Mouse (Mus musculus) urinary bladder, adult 2 months (tissue): ENCODE measurements around the gene Gabrd. TPM values are rescaled to one million over a fixed set of nuclear protein-coding genes. Genes with fewer than 3 reads are reported as not detected.
"Not testable (repeated sequence)": the region's sequence is repeated elsewhere in the genome, so short reads cannot be mapped to it uniquely, and the experiment has no call there.

Source experiments
- DNase-seq: peaks from one replicate; pipeline ENCODE4 v3.0.0; 2022; ENCODE audit warnings: low spot score
- polyA plus RNA-seq: library from polyadenylated mRNA; depleted of rRNA; stranded (reverse); fragments of >200 nt; gene quantifications from 2 replicates; pipeline ENCODE4 v1.2.3, GENCODE M21; 2012; rRNA removed

The Gabrd gene
- polyA plus RNA-seq: 0.53 and 0.74 TPM in 2 replicates

DNA sequence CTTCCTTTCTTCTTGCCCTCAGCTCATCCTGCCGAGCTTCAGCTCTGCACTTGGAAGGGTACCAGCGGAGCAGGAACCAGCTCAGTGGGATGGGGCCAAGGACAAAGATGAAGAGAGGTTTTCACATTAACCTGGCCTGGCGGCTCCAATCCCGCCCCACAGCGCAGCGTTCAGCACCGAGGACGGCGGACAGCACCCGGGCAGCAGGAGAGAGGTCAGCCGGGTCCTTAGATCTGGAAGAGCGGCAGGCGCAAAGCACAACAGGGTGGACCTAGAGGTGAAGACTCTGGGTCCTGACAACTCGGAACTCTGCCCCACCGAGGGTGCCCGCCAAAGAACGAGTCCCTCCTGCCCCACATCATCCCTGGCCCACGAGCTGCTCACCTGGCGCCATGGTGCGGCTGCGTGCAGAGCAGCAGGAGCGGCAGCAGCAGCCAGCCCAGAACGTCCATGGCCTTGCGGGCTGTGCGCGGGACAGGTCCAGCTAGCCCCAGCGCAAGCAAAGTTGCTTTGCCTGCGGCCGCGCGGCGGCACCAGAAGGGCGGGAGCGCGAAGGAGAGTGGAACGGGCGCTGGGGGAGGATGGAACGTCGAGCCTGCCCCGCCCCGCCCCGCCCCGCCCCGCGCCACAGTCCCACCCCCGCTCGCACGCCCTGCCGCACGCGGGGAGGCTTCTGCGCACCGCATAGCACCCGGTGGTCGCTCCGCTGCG, at the start of gene Gabrd:
TSS of gene Gabrd (minus strand) at position 602 of the 711 bp plus-strand sequence.
- DNase-seq: peak; percentile 32

DNA sequence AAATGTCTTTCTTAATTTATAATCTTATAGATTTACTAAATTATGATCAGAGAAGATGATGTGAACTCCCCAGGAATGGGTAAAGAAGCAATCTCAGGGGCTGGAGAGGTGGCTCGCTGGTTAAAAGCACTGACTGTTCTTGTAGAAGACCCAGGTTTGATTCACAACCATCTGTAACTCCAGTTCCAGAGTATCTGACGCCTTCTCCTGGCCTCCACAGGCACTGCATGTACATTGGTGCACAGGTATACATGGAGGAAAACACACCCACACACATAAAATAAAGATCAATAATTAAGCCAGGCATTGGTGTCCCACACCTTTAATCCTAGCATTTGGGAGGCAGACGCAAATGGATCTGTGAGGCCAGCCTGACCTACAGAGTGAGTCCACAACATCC, 44.9 kb upstream of the Gabrd start:
- no peak for DNase-seq

DNA sequence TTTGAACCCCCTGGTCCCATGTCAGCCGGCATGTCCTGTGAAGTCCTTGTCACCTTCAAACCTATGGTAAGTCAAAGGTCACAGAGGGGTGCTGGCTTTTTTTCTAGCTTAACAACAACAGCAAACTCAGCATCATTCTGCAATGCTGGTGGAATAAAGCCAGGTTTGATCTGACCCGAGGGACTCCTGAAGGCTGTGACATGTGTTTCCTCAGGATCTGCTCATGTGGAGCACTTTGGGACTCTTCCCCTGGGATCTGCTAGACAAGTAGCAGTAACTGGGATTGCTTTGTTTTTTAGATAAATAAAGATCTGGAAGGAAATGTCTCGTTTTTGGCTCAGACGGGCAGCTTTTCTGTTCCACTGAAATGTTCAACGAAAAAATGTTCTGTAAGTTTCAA, 36.1 kb upstream of the Gabrd start:
- DNase-seq: no peak

DNA sequence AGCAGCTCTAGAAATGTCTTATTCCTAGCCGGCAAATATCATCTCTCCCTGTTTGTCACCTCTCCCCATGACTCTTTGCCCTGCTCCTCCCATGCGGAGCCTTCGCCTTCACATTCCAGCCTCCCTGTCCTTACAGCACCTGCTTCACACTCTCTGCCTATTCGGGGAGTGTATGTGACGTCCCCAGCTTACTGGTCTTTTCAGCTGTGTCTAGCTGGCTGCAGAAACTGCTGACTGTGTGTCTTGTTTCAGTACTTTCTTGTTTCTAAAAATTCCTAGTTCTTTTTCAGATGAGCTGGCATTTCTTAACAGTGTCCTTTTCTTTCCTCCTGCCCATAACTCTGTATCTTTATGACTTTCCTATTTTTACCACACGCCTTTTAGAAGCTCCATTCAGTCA, 34.4 kb upstream of the Gabrd start:
- no peak for DNase-seq

DNA sequence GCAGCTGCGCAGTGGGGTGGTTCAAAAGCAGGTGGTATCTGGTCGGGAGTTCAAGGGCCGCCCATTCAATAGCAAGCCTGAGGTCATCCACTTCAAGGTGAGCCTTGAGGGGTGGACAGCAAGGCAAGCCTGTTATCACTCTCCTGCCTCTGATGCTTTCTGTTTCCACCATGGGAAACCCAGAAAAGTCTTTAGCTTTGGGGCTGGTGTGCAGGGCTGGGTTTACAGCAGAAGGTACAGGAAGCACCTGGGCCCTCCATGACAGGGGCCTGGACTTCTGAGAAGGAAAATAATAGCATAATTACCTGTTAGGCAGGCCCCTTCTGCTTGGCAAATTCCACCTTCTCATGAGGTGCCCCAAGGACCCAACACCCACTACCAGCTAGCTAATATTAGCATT, 31.3 kb upstream of the Gabrd start:
- DNase-seq: no peak

DNA sequence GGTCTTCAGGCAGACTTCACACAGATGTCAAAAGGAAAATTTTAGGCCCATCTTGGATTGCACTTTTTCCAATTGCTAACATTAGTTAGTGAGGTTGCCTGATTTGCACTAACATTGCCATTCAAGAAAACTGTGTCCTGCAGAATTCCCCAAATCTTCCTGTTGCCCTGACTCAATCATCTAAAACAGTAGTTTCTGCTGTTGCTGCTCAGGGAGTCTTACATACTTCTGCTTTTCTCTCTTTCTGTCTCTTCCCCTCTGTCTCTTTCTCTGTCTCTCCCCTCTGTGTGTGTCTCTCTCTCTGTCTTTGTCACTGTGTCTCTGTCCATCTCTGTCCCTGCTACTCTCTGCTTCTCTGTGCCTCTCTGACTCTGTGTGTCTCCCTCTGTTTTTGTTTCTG, 30.5 kb upstream of the Gabrd start:
- DNase-seq: no peak

DNA sequence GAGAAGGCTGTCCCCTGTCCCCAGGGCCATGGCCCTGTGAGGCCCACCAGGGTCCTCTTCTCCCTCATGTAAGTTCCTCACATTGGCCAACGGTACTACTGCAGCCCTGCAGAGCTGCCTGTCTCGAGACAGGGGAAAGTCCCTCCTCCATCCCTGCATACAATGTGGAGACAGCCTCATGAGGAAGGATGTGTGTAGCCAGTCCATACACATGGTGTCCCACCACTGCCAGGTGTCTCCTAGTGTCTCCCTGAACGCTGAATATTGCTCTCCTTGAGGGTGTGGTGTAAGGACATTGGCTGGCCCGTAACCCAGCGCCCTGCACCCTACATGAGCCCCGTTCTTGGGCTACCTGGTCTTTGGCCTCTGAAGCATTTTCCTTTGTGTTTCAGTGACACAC, 28.4 kb upstream of the Gabrd start:
- DNase-seq: no peak

DNA sequence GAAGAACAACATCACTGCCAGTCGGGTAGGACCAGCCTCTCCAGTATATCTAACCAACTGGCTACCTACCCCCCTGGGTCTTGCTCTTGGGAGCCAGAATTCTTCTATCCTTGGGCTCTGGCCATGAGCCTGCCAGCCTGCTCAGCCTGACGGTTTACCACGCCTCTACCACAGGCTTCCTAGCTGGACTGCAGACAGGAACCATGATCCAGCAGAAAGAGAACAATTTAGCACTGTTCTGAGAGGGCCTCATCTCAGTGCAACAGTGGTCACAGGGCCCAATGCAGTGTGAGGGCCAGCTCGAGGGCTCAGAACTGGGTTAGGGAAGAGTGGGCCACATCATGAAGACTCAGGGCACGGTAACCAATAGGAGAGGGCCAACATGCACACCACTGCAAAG, 26.1 kb upstream of the Gabrd start:
- no peak for DNase-seq

DNA sequence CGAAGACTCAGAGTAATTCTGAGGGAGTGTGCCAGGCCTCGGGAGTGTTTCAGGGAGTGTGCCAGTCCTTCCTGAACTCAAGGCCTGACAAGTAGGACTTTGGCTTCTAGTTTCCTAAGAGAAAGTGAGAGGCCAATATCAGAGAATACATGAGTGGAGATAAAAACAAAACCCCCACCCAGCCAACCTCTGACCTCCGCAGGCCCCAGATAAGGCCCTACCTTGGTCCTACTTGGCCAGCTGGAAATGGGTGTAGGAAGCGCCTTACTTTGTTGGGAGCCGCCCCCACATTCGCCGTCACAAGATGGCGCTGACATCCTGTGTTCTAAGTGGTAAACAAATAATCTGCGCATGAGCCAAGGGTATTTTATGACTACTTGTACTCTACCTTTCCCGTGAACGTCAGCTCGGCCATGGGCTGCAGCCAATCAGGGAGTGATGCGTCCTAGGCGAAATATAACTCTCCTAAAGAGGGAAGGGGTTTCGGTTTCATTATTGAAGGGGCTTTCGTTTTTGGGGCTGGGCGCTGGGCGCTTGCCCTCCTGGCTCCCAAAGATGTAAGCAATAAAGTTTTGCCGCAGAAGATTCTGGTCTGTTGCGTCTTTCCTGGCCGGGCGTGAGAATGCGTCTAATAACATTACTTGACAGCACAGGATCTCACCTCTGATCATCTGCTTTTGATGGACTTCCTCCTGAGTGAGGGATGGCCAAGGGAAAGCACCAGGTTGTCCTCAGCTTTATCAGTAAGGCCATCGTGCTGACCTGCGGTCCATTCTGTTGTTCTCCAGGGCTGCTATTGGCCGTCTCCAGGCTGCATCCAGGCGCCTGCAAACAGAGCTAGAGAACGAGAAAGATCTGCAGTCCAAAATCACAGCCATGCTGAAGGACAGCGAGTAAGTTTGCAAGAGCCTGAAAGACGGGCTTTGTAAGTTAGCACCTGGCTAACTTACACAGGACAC, 23.8 kb upstream of the Gabrd start:
- not testable (repeated sequence) for DNase-seq

DNA sequence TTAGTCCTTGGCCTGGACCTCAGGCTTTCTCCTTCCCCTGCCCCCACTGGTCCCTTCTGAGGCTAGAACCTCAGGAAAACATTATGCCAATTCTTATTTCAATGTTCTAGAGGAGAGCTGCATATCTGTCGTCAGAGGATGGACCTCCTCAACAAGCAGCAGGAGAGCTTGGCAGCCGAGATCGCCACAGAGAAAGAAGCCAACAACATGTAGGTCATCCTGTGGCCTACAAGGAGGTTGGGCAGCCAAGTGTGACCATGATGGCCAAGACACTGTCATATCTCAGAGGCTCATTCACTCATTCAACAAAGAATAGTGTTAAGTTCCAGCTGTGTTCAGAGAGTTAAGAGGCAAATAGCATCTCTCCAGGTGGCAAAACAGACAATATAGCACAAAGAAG, 22.2 kb upstream of the Gabrd start:
- DNase-seq: no peak

DNA sequence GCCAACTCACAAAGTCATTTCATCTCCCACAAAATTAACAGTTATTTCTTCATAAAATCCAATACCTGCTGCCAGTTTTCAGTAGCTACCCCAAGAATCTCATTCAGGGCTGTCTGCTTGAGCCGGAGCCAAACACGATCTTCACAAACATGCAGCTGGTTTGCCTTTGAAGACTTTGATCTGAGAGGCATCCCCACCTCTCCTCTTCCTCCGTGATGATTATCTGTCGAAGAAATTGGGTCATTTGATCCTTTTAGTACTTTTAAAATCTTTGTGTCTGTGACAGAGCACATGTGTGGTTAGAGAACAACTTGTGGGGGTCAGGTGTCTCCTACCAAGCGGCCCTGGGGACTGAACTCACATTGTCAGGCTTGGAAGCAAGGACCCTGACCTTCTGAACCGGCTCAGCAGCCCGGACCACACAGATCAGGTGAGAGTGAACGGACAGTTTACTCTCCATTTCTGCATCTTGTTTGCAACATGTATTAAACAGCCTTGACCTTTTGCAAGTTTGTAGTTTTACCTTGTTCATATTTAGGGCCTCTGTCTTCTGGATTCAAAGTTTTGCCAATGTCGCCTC, 16.8 kb upstream of the Gabrd start:
- no peak for DNase-seq

DNA sequence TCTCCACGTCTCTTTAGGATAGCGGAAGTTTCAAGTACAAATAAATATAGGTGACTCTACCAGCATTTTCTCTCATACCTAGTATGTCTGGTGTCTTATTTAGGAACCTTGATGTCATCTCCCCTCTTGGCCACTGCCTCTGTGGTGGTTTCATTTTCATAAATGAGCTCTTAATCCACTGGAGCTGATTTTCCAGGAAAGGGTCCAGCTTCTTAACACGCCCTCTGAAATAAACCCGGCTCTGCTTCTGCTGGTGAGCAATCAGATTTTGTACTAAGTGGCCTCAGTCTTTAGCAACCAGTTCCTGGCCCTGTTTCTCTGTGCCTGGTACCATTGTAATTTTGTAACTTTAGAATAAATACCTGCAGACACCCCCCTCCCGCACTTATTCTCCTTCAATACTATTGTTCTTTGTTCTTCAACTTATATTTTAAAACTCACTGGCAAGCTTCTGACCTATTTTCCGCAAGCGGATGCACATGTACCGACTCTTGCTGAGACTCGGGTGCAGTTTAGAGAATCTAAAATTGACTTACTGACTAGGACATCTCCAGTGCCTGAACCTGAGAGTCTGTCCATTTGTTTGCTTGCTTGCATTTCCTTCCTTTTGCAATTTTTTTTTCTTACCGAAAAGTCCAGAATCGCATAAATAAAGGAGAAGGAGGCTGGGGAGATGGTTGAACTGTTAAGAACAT, 15.9 kb upstream of the Gabrd start:
- DNase-seq: no peak

DNA sequence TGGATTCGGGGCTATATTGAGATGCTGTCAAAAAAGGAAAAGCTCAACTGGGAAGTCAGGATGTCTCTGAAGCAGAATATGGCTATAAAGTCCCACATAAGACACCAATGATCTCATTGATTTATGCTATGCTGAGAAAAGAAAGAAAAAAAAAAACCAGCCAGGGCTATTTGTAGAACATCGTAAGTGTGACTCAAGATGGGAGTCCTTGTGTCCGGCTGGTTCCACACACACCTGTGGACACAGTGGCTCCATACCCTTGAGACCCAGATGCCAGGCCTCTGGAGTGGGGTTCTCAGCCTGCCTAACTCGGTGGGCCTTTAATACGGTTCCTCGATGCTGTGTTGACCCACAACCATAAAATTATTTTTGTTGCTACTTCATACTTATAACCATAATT, 14.2 kb upstream of the Gabrd start:
- DNase-seq: no peak

DNA sequence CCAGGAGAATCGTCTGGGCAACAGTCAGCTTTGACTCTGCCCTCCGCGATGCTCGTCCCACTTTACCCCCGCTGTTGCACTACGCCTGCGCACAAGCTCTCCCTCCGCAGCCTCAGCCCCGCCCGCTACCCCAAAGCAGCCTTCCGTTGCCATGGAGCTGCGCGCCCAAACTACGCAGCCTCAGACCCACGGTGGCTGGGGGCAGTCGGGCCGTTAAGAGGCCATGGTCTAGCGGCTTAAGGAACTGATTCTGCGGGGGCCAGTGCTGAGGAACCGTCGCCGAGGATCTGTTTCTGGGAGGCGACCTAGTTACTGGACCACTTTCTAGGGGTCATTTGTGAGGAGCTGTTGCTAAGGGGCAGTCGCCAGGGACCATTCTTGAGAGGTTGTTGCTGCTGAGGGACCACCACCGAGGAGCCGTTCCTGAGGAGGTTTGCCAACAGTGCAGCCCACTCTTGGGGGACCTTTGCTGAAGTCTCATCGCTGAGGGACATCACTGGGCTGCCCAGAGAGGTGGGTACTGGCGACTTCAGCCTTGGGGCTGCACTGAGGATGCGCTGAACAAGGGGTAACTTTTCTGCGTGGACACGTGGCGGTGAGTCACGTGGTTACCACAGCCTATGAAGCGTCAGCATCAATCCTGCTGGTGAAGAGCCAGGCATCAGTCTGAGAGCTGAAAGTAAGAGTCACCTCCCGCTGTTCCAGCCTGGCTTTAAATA, 11.3 kb upstream of the Gabrd start, which contains the start of gene Cfap74:
TSS of gene Cfap74 (plus strand) at position 133 of the 719 bp plus-strand sequence.
- no peak for DNase-seq

DNA sequence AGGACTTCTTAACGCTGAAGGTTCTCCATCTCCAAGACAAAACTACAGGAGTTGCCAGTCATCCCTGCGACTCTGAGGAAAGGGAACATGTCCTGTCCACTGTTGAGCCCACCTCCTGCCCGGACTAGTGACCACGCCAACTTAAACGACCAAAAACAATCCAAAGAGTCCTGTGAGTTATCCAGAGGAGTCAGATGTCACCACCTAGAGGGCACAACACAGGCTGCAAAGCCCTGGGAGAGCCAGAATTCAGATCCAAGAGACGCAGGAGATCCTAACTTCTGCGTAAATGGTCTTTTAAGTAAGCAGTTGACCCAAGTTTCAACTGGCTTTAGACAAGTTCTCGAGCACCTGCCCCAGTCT, 10.8 kb upstream of the Gabrd start:
- no peak for DNase-seq

DNA sequence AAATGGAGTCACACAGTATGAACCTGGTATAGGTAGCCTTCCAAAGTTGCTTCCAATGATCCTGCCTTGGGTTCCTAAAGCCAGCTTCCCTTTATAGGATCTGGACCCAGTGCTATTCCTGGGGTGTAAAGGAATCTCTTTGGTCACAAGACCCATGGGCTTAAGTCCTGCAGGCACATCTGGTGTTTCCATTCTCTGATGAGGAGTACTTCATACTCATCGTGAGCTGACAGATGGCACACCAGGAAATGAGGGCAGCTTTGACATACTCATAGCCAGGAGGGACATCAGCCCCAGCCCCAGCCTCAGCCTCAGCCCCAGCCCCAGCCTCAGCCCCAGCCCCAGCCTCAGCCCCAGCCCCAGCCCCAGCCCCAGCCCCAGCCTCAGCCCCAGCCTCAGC, 4.6 kb upstream of the Gabrd start:
- DNase-seq: no peak

DNA sequence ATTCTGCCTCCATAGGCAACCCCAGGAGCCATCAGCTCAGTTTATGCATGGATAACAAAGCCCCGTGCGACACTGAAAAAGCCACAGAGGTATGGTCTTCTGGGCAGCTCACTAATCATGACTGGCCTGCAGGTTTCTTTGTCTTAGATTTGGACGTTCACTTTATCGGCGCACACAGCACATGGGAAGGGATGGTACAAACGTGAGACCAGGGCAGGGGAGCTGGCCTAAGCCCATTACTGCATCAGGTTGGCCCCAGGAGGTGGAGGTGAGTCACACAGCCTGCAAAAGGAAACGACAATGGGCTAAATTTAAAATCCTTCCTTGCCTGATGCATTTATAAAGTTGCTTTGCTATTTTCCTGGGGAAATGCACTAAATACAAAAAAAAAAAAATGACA, 3.2 kb upstream of the Gabrd start:
- DNase-seq: no peak

DNA sequence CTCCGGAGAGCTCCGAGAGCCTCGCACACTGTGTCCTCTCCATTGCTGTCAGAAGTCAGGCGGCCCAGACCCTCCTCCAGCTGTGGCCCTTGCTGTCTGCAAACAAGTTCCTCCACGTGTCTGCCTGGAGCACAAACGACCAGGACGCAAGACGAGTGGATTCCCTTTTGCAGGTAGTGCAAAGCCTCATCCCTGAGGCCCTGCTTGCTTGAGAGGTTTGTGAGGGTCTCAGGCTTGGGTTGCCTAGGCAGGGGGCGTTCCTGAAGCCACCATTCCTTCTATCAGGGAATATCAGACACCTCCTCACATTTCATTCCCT, 269 bp upstream of the Gabrd start:
- no peak for DNase-seq

DNA sequence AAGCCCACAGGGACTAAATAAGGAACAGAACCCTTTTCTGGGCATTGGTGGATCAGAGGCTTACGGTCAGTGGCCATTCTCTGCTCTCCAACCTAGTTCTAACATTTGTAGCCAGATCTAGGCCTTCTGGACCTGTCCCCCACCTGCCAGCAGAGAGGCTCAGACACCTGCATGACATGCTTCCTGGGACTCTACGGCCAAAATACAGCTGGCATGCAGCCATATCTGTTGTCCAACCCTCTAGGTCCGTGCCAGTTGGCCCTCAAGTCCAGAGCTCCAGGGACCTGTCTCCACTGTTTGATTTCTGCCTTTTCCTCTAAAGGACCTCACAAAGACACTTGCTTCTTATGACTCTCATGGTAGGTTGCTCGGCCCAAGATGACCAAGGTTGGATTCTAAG, 1.2 kb downstream of the Gabrd start:
- DNase-seq: no peak

DNA sequence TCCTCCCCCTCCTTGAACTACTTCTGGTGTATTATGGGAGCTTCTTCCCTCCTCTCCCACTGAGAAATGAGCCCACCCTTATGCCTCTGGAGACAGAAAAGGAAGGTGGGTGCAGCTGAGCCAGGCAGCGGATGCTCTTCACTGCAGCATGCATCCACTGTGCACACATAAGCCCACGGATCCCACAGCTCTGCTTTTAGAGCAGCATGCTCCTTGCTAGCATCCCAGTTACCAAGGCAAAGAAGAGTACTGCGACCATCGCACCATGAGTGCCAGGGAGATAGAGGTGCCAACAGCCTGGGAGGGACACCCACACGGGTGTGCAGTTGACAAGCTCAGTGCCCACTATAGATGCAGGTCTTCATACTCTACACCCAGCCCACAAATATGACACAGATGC, 2.4 kb downstream of the Gabrd start:
- DNase-seq: no peak

DNA sequence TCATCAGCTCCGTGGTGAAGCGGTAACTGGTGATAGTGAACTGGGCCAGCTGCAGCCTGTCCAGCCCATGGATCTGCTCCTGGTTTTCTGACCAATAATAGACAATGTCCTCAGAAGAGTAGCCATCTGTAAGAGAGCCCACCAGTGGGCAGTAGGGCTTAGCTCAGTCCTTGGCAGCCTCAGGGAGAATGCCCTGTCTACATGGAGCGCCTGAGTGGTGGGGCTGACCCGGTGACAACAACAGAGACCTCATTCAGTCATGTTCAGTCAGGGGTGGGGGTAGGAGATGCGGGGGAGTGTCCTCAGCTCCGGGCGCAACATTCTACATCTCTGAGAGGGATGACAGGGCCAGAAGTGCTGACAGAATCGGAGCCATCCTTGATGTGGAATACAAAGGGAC, 10.7 kb downstream of the Gabrd start:
- DNase-seq: no peak

DNA sequence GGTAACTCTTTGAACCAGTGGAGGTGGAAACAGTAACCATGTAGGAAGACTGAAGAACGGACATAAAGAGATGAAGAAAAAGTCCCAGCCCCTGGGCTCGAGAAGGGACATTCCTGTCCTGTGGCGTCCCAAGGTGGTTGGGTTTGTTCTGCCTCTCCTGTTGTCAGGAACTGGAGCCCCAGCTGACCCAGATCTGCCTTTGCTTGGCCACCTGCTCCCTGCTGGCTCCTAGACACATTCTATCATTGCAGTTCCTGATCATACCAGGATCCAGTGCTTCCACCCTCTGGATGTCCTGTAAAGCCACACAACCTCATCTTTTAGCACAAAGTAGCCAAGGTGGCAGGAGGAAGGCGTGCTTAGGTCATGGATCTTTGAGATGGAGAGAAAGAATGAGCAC, 14.6 kb downstream of the Gabrd start:
- DNase-seq: no peak
